8 mouse cellular contexts compared by ENCODE assay signal in genomic region chr16:5244411-5244810, GRCm38 (mm10). TPM values are rescaled to one million over a fixed set of nuclear protein-coding genes. Genes with fewer than 3 reads are reported as not detected.
A peak's percentile ranks its signal among the peaks of the same experiment; 100 is the strongest.
DNase-seq lines count a peak whose midpoint lies in the region; ATAC-seq and TF ChIP-seq lines count a peak whose summit lies in the region.

No protein-coding gene starts in this region.

- WGBS in heart, embryonic 11.5 days (ENCODE audit: insufficient replicate concordance) = 31% methylated on average over 7 of the region's 7 CpGs
- 67% methylated on average over 7 of the region's 7 CpGs for WGBS in spleen, adult 2 months

- DNase-seq in heart, adult 18-20 months = peak; percentile 80 to 82
- DNase-seq in adrenal gland, postnatal 36 days = peak; percentile 78 to 85
- peak; percentile 82 for DNase-seq in heart, postnatal 4 days
- peak; percentile 34 to 64 for DNase-seq in layer of hippocampus, postnatal 25 days (ENCODE audit: extremely low spot score in 1 of 2, low spot score in 1 of 2)
- peak in 1 of 2 experiments; percentile 61 for DNase-seq in spleen, adult 2 months (ENCODE audit: low read depth in 1 of 2, low spot score in 2 of 2)

- peak; percentile 82 for TF ChIP-seq CTCF in spleen, adult 2 months (IDR thresholded peaks at IDR 0.05; ENCODE audit: extremely low read depth, insufficient read depth, insufficient read length, insufficient replicate concordance)

- ATAC-seq in heart, embryonic 11.5 days (replicated peaks; ENCODE audit: insufficient number of reproducible peaks, low FRiP score, low TSS enrichment) = no peak; the same call in 1 of the 2 replicates
- ATAC-seq in erythroid progenitor cell, adult 5-6 weeks (replicated peaks; ENCODE audit: low FRiP score, poor library complexity, severe bottlenecking) = 0 out of 2 replicates have a peak, but pooled peaks have one; percentile 43
- peak; percentile 94 for ATAC-seq in megakaryocyte, adult 5-6 weeks (ENCODE audit: poor library complexity, severe bottlenecking)

- H3K4me2 ChIP-seq in heart, embryonic 11.5 days = no peak overlapping the region

- no peak for TF ChIP-seq POLR2A in spleen, adult 2 months (IDR thresholded peaks at IDR 0.05; ENCODE audit: low read depth, low read length)

- peaks cover 18% of the 10 kb centered on the region for H3K36me3 ChIP-seq in heart, embryonic 11.5 days (ENCODE audit: control insufficient read depth, insufficient read depth, low read length)
- H3K36me3 ChIP-seq in spleen, adult 2 months (ENCODE audit: control insufficient read depth, insufficient read depth, low read length) = peaks cover 19% of the 10 kb centered on the region

- no peak overlapping the region for H3K9ac ChIP-seq in heart, embryonic 11.5 days (ENCODE audit: low read depth, low read length)

- no peaks in the 10 kb centered on the region for H3K9me3 ChIP-seq in heart, embryonic 11.5 days (replicated peaks; ENCODE audit: control insufficient read depth, low read length)

- no peak overlapping the region for H3K27ac ChIP-seq in heart, embryonic 11.5 days (ENCODE audit: low read depth, low read length)
- H3K27ac ChIP-seq in spleen, adult 2 months (ENCODE audit: insufficient read depth, low read length) = no peak overlapping the region

- H3K27me3 ChIP-seq in heart, embryonic 11.5 days (ENCODE audit: control insufficient read depth, insufficient read depth, low read length) = no peaks in the 10 kb centered on the region
- H3K27me3 ChIP-seq in spleen, adult 2 months (ENCODE audit: control insufficient read depth, insufficient read depth, low read length) = no peaks in the 10 kb centered on the region

- no peaks in the 10 kb centered on the region for H3K4me1 ChIP-seq in heart, embryonic 11.5 days (ENCODE audit: control insufficient read depth, insufficient read depth, low read length)
- no peaks in the 10 kb centered on the region for H3K4me1 ChIP-seq in spleen, adult 2 months (ENCODE audit: control insufficient read depth, insufficient read depth, insufficient read length)

- no peak overlapping the region for H3K4me3 ChIP-seq in heart, embryonic 11.5 days (ENCODE audit: low read depth, low read length)
- no peak overlapping the region for H3K4me3 ChIP-seq in spleen, adult 2 months (ENCODE audit: extremely low read depth, insufficient read depth, insufficient read length)

RNA-seq across cellular contexts. Expression of gene Alg1, which starts 11.0 kb away (rescaled TPM):
- total RNA-seq in heart, adult 18-20 months (2021) = 10 to 100 TPM; 12.8 to 13.3 TPM
- polyA plus RNA-seq in heart, embryonic 11.5 days (2014; fragmentation: Nextera tagmentation; extraction: Ambion mirVana) = 21.4 and 24.3 TPM in 2 replicates
- 10 to 100 TPM; 30.2 to 38.6 TPM for total RNA-seq in adrenal gland, postnatal 36 days (2021)
- 9.7 and 14.7 TPM in 2 replicates for total RNA-seq in erythroid progenitor cell, adult 5-6 weeks (2015; ENCODE audit: low replicate concordance)
- 0.83 and 8.2 TPM in 2 replicates for total RNA-seq in erythroid progenitor cell, adult 5-6 weeks (2017; ENCODE audit: low replicate concordance)
- total RNA-seq in heart, postnatal 4 days (2021) = 10 to 100 TPM; 15.8 to 17.5 TPM
- 10 to 100 TPM; 27.1 to 31.7 TPM for total RNA-seq in layer of hippocampus, postnatal 25 days (2021)
- total RNA-seq in megakaryocyte, adult 5-6 weeks (2015) = 13.7 and 19.5 TPM in 2 replicates
- total RNA-seq in megakaryocyte, adult 5-6 weeks (2017) = 20.0 and 23.4 TPM in 2 replicates
- polyA plus RNA-seq in spleen, adult 2 months (2012; rRNA removed) = 42.1 and 45.4 TPM in 2 replicates

RNA-seq across cellular contexts. Expression of gene Eef2kmt, which starts 11.4 kb away (rescaled TPM):
- total RNA-seq in heart, adult 18-20 months (2021) = 1 to 10 TPM; 8.7 to 9.8 TPM
- 20.5 and 24.9 TPM in 2 replicates for polyA plus RNA-seq in heart, embryonic 11.5 days (2014; fragmentation: Nextera tagmentation; extraction: Ambion mirVana)
- 10 to 100 TPM; 23.3 to 33.5 TPM for total RNA-seq in adrenal gland, postnatal 36 days (2021)
- 3.6 and 4.2 TPM in 2 replicates for total RNA-seq in erythroid progenitor cell, adult 5-6 weeks (2015; ENCODE audit: low replicate concordance)
- total RNA-seq in erythroid progenitor cell, adult 5-6 weeks (2017; ENCODE audit: low replicate concordance) = 1.2 TPM in 1 of 2 replicates, not detected in the other
- 10 to 100 TPM; 13.0 to 13.7 TPM for total RNA-seq in heart, postnatal 4 days (2021)
- total RNA-seq in layer of hippocampus, postnatal 25 days (2021) = 1 to 10 TPM; 3.3 to 5.6 TPM
- 12.4 and 12.8 TPM in 2 replicates for total RNA-seq in megakaryocyte, adult 5-6 weeks (2015)
- 9.1 and 10.7 TPM in 2 replicates for total RNA-seq in megakaryocyte, adult 5-6 weeks (2017)
- polyA plus RNA-seq in spleen, adult 2 months (2012; rRNA removed) = 35.4 and 46.6 TPM in 2 replicates

RNA-seq across cellular contexts. Expression of gene AU021092, which starts 22.3 kb away (rescaled TPM):
- total RNA-seq in heart, adult 18-20 months (2021) = 10 to 100 TPM; 14.3 to 19.3 TPM
- polyA plus RNA-seq in heart, embryonic 11.5 days (2014; fragmentation: Nextera tagmentation; extraction: Ambion mirVana) = 0.83 and 1.4 TPM in 2 replicates
- 10 to 100 TPM; 13.0 to 23.0 TPM for total RNA-seq in adrenal gland, postnatal 36 days (2021)
- total RNA-seq in erythroid progenitor cell, adult 5-6 weeks (2015; ENCODE audit: low replicate concordance) = not detected in 2 replicates
- total RNA-seq in erythroid progenitor cell, adult 5-6 weeks (2017; ENCODE audit: low replicate concordance) = not detected in 2 replicates
- 10 to 100 TPM; 16.9 to 20.7 TPM for total RNA-seq in heart, postnatal 4 days (2021)
- 1 to 10 TPM; 4.8 to 5.9 TPM for total RNA-seq in layer of hippocampus, postnatal 25 days (2021)
- total RNA-seq in megakaryocyte, adult 5-6 weeks (2015) = not detected in 2 replicates
- total RNA-seq in megakaryocyte, adult 5-6 weeks (2017) = not detected in 2 replicates
- 39.9 and 44.4 TPM in 2 replicates for polyA plus RNA-seq in spleen, adult 2 months (2012; rRNA removed)

RNA-seq across cellular contexts. Expression of gene Nagpa, which starts 40.6 kb away (rescaled TPM):
- total RNA-seq in heart, adult 18-20 months (2021) = 10 to 100 TPM; 12.0 to 14.5 TPM
- polyA plus RNA-seq in heart, embryonic 11.5 days (2014; fragmentation: Nextera tagmentation; extraction: Ambion mirVana) = 11.3 and 13.0 TPM in 2 replicates
- total RNA-seq in adrenal gland, postnatal 36 days (2021) = 10 to 100 TPM; 22.4 to 27.2 TPM
- 4.2 and 25.2 TPM in 2 replicates for total RNA-seq in erythroid progenitor cell, adult 5-6 weeks (2015; ENCODE audit: low replicate concordance)
- 1.7 and 5.7 TPM in 2 replicates for total RNA-seq in erythroid progenitor cell, adult 5-6 weeks (2017; ENCODE audit: low replicate concordance)
- total RNA-seq in heart, postnatal 4 days (2021) = 1 to 10 TPM; 6.1 to 7.9 TPM
- total RNA-seq in layer of hippocampus, postnatal 25 days (2021) = 10 to 100 TPM in 1 of 2 experiments, 1 to 10 TPM in 1; 9.7 to 12.9 TPM
- 42.5 and 43.5 TPM in 2 replicates for total RNA-seq in megakaryocyte, adult 5-6 weeks (2015)
- 74.9 and 76.1 TPM in 2 replicates for total RNA-seq in megakaryocyte, adult 5-6 weeks (2017)
- polyA plus RNA-seq in spleen, adult 2 months (2012; rRNA removed) = 41.7 and 56.1 TPM in 2 replicates

Comparison
In these comparisons a context has a peak if more than half of its experiments do, and no peak if none do; other contexts are left out.
1. RNA of gene AU021092, which starts 22.3 kb away (total RNA-seq): 13.0 to 23.0 TPM in adrenal gland, postnatal 36 days, 16.9 to 20.7 TPM in heart, postnatal 4 days, 14.3 to 19.3 TPM in heart, adult 18-20 months and 4.8 to 5.9 TPM in layer of hippocampus, postnatal 25 days; not detected in erythroid progenitor cell, adult 5-6 weeks and not detected in megakaryocyte, adult 5-6 weeks; every median in the first group is over 4 times any median in the second.